Mouse (Mus musculus) heart, adult 2 months (tissue): ENCODE measurements around the gene Igf2bp2. TPM values are rescaled to one million over a fixed set of nuclear protein-coding genes. Genes with fewer than 3 reads are reported as not detected.

ENCODE experiments used
- DNase-seq, 2 experiments: peaks; one replicate each; pipeline ENCODE4 v3.0.0; 2021
- H3K27ac ChIP-seq: fragments of 200-600 bp; 2 replicates; pipeline ENCODE4 v1.8.1; 2022
- H3K27me3 ChIP-seq: fragments of 200-500 bp; 2 replicates; pipeline ENCODE4 v1.6.1; 2012; ENCODE audit warnings: mild to moderate bottlenecking, low read length, inconsistent platforms, mixed read lengths; ENCODE audit not compliant: control insufficient read depth, insufficient read depth
- H3K36me3 ChIP-seq: fragments of 200-500 bp; 2 replicates; pipeline ENCODE4 v1.6.1; 2012; ENCODE audit warnings: low read length, inconsistent platforms; ENCODE audit not compliant: control insufficient read depth, insufficient read depth
- H3K4me1 ChIP-seq: fragments of 200-500 bp; 2 replicates; pipeline ENCODE4 v1.6.1; 2011; ENCODE audit warnings: low read length; ENCODE audit not compliant: control insufficient read depth, insufficient read depth
- H3K4me3 ChIP-seq: fragments of 200-600 bp; 2 replicates; pipeline ENCODE4 v1.8.1; 2022
- H3K79me2 ChIP-seq: fragments of 200-500 bp; replicated peaks from 2 replicates; pipeline ENCODE4 v1.6.1; 2012; ENCODE audit warnings: mild to moderate bottlenecking, inconsistent platforms, low read length, moderate library complexity, mixed read lengths; ENCODE audit not compliant: control insufficient read depth, insufficient read depth
- H3K9ac ChIP-seq: fragments of 200-500 bp; 2 replicates; pipeline ENCODE4 v1.6.1; 2012; ENCODE audit warnings: low read depth, mild to moderate bottlenecking, control low read depth, inconsistent platforms, low read length, mixed read lengths
- CTCF ChIP-seq: fragments of 200-600 bp; IDR thresholded peaks from 2 replicates; pipeline ENCODE4 v1.8.1; 2022; ENCODE audit warnings: antibody characterized with exemption, mild to moderate bottlenecking, moderate library complexity
- EP300 ChIP-seq: fragments of 200-500 bp; IDR thresholded peaks from 2 replicates; pipeline ENCODE4 v1.6.1; 2011; ENCODE audit warnings: low read depth, low read length, control low read depth; ENCODE audit not compliant: insufficient read depth
- POLR2A ChIP-seq: fragments of 200-500 bp; IDR thresholded peaks from 2 replicates; pipeline ENCODE4 v1.6.1; 2011; ENCODE audit warnings: mild to moderate bottlenecking, low read depth, low read length, control low read depth; ENCODE audit not compliant: insufficient read depth
- WGBS: fragments of 180-500 bp; shearing (Covaris S2); methylation state at CpG from one replicate; pipeline ENCODE4 v1.1.7; 2018; 5-methylcytosine and 5-hydroxymethylcytosine counted together
- intact Hi-C: fragments of 180-260 bp; cut with DNase I; formaldehyde crosslinking; loops from one replicate; pipeline ENCODE4 v1.15.1; 2025
- polyA plus RNA-seq: library from polyadenylated mRNA; depleted of rRNA; stranded (reverse); fragments of >200 nt; gene quantifications from 2 replicates; pipeline ENCODE4 v1.2.3, GENCODE M21; 2012
- total RNA-seq, 2 experiments: library from RNA; stranded (reverse); gene quantifications; 2 replicates each; pipeline ENCODE4 v1.2.3; 2021

The Igf2bp2 gene
- total and polyA plus RNA-seq, 3 experiments = 1.5 to 7.4 (median 5.3) TPM

GRCm38 (mm10) chr16:22164446-22164845 is 1.3 kb upstream of the Igf2bp2 start:
- no peak for DNase-seq
- intact Hi-C loops = loop anchor here (5.0 to 10.0 kb wide), 2 partner anchors 103 to 400 kb away; partner anchors contain the start of gene Tra2b
- H3K4me3 ChIP-seq = no peak overlapping the region

GRCm38 (mm10) chr16:22163456-22163851 is 355 bp upstream of the Igf2bp2 start:
- H3K4me1 ChIP-seq = peaks cover under 1% of the 10 kb centered on the region; the same call in 1 of the 2 replicates
- DNase-seq = no peak
- peak overlapping the region; percentile 87 for H3K9ac ChIP-seq
- intact Hi-C loops = loop anchor here (5.0 to 10.0 kb wide), 2 partner anchors 104 to 401 kb away; partner anchors contain the start of gene Tra2b
- H3K4me3 ChIP-seq = peak overlapping the region; percentile 76
- H3K27ac ChIP-seq = no peak overlapping the region
- no peaks in the 10 kb centered on the region for H3K79me2 ChIP-seq
- peaks cover 3% of the 10 kb centered on the region for H3K27me3 ChIP-seq
- no peak for TF ChIP-seq POLR2A
- no peak for TF ChIP-seq CTCF
- no peak for TF ChIP-seq EP300
- H3K36me3 ChIP-seq = no peaks in the 10 kb centered on the region
- WGBS = under 1% methylated on average over 27 of the region's 27 CpGs

More at GRCm38 (mm10) chr16:22164446-22164845, 1.3 kb upstream of the Igf2bp2 start:
- H3K36me3 ChIP-seq = no peaks in the 10 kb centered on the region
- no peaks in the 10 kb centered on the region for H3K79me2 ChIP-seq
- TF ChIP-seq POLR2A (no peak), CTCF (no peak), EP300 (no peak)
- H3K9ac ChIP-seq = no peak overlapping the region
- peaks cover 3% of the 10 kb centered on the region for H3K27me3 ChIP-seq
- H3K4me1 ChIP-seq = peaks cover 3% of the 10 kb centered on the region
- no peak overlapping the region for H3K27ac ChIP-seq
- WGBS = 62% methylated on average over 8 of the region's 8 CpGs

- no peak overlapping the region; the same call in 1 of the 2 replicates for H3K27ac ChIP-seq
- intact Hi-C loops = loop anchor here (5.0 to 10.0 kb wide), 2 partner anchors 105 to 403 kb away; partner anchors contain the start of gene Tra2b
- H3K9ac ChIP-seq = peak overlapping the region; percentile 87
- no peak for TF ChIP-seq EP300
- TF ChIP-seq CTCF = no peak
- TF ChIP-seq POLR2A = no peak
- H3K79me2 ChIP-seq = no peaks in the 10 kb centered on the region
- peak overlapping the region; percentile 76 for H3K4me3 ChIP-seq
- peaks cover 3% of the 10 kb centered on the region for H3K27me3 ChIP-seq
- no peaks in the 10 kb centered on the region for H3K4me1 ChIP-seq
- under 1% methylated on average over 19 of the region's 19 CpGs for WGBS
- DNase-seq = peak in 1 of 2 experiments; percentile 12
- H3K36me3 ChIP-seq = no peaks in the 10 kb centered on the region
These were observed 1.0 kb downstream of the Igf2bp2 start for GRCm38 (mm10) chr16:22162066-22162511.

- Histone ChIP-seq H3K27ac (no peak overlapping the region), H3K4me1 (no peaks in the 10 kb centered on the region), H3K79me2 (no peaks in the 10 kb centered on the region), H3K4me3 (peak overlapping the region; percentile 76), H3K9ac (peak overlapping the region; percentile 87), H3K27me3 (peaks cover 3% of the 10 kb centered on the region), H3K36me3 (no peaks in the 10 kb centered on the region)
- peak; percentile 24 to 56 for DNase-seq
- intact Hi-C loops = loop anchor here (5.0 to 10.0 kb wide), 2 partner anchors 106 to 403 kb away; partner anchors contain the start of gene Tra2b
- WGBS = under 1% methylated on average over 71 of the region's 71 CpGs
- TF ChIP-seq EP300 = no peak
- TF ChIP-seq POLR2A = no peak
- no peak for TF ChIP-seq CTCF
These were observed 1.6 kb downstream of the Igf2bp2 start for GRCm38 (mm10) chr16:22161351-22162065.

GRCm38 (mm10) chr16:22160386-22161145 is 2.5 kb downstream of the Igf2bp2 start:
- Histone ChIP-seq H3K79me2 (no peaks in the 10 kb centered on the region), H3K27me3 (peaks cover 3% of the 10 kb centered on the region), H3K36me3 (no peaks in the 10 kb centered on the region), H3K4me3 (peak overlapping the region; percentile 76; the same call in 1 of the 2 replicates), H3K27ac (no peak overlapping the region), H3K9ac (no peak overlapping the region), H3K4me1 (no peaks in the 10 kb centered on the region)
- intact Hi-C loops = loop anchor here (5.0 to 10.0 kb wide), 2 partner anchors 107 to 404 kb away; partner anchors contain the start of gene Tra2b
- WGBS = 8% methylated on average over 16 of the region's 16 CpGs
- no peak for TF ChIP-seq CTCF
- no peak for TF ChIP-seq POLR2A
- TF ChIP-seq EP300 = no peak
- DNase-seq = no peak
